Mouse (Mus musculus): ENCODE data around the gene Wbp11. TPM values are rescaled to one million over a fixed set of nuclear protein-coding genes. Genes with fewer than 3 reads are reported as not detected.

The Wbp11 gene
- total RNA-seq, 2 experiments from 2014 or later: 77.0 to 78.2 TPM

DNA sequence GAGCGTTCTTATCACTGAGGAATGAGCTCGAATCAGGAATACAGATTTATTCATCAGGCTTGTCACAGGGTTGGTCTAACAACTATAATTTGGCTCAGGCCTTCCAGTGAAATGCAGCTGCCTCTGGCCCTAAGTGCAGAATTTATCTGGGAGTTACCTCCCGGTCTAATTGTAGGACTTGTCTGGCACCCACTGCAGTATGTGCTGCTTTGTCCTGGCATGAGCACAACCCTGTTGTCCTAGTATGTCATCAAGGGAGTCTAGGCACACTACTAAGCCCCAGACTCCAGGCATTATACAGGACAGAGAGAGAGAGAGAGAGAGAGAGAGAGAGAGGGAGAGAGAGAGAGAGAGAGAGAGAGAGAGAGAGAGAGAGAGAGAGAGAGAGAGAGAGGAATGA lies 9.3 kb upstream of the Wbp11 start:
- DNase-seq: no peak

DNA sequence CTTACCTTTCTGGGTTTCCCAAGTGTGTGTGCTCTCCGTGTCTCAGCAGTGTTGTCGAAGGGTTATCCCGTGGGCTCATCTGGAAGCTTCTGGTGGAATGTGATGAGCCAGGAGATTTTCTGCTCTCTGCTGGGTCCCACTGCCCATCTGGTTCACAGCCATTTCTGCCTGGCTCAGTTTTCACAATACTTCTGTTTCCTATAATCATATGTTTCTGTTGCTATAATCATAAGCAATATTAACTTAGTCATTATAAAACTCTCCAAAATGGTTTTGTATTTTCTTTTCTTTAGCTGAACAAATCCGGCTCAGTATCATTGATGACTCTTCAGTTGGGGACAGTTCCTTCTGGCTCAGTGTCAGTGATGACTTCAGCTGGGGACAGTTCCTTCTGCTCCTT lies 7.3 kb upstream of the Wbp11 start, which contains the start of gene Smco3:
Gene Smco3 (minus strand): TSS at position 101 of the 400 bp plus-strand sequence.
- DNase-seq: no peak

DNA sequence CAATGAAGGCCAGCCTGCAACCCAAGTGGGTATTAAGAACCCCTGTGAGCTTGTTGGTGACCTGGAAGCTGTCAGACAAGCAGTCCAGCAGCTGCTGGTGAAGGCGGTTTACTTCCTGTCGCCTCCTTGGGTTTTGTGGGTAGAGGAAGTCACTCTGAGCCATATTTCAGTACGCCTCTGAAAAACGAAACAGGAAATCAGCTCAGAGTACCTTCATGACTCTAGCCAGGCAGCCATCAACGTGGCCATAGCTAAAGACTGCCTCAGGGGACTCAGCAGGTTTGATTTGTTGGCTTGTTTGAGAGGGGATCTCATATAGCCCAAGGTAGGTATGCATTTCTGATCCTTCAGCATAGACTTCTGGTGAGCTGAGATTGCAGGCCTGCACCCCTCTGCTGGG lies 3.7 kb upstream of the Wbp11 start:
- DNase-seq: no peak

DNA sequence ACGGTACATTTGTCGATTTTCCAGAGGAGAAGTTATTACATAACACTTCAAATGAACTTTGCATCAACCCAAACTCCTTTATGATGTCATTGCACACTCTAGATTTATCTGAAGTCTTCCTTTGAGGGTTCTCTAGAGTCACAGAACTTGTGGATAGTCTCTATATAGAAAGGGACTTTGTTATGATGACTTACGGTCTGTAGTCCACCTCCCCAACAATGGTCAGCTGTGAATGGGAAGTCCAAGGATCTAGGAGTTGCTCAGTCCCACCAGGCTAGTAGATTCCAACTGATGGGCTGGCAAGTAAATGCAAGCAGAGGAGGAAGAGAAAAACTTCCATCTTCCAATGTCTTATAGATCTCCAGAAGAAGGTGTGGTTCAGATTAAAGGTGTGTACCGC lies 648 bp upstream of the Wbp11 start:
- DNase-seq: no peak

DNA sequence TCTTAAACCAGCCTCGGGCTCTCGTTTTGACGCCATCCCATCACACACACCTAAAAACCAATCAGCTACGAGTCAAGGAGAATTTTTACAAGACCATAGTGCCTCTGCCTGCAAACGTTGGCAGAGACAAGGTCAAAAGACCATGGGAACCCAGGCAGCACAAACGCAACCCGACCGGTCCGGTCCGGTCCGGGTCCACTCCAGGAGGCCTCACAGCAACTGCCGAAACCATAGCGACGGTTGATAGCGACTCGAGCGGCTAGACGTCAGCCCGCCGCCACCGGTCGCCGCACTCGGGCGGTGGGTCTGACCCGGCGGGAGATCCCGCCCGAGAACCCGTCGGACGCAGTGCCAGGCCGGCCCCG lies 535 bp downstream of the Wbp11 start, which contains the start of gene BC049715:
Gene BC049715 (plus strand): TSS at position 111 of the 365 bp plus-strand sequence.
- no peak for DNase-seq

DNA sequence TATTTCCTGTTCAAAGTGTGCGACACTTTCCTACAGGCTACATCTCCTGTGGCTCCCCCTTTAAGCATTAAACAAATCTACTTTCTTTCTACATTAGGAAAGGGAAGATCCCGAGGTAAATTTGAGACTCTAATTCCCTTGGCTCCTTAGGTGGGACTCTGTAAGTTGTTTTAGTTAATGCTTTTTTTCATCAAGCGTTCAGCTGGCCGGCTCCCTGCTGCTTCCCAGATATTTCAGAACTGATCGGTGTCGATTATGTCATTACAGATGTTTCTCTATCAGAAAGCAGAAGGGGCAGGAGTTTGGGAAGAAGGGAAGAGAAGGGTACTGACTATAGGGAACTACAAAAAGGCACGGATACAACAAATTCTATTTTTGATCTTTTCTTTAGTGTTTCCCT lies 917 bp downstream of the Wbp11 start:
- no peak for DNase-seq

DNA sequence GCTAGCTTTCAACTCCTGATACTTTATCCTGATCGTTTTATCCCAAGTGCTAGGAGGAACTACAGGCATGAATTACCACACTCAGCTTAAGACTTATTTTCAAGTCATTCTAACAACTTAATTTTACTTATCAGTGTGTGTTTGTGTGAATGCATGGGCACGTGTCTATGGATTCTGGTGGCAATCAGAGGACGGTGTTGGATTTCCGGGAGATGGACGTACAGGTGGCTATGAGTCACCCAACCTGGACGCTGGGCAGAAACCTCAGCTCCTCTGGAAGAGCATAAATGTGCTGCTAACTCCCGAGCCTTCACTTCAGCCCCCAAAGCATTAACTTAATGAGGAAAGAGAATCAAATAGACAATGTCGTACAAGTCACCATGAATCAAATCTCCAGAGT lies 3.0 kb downstream of the Wbp11 start:
- DNase-seq: no peak

DNA sequence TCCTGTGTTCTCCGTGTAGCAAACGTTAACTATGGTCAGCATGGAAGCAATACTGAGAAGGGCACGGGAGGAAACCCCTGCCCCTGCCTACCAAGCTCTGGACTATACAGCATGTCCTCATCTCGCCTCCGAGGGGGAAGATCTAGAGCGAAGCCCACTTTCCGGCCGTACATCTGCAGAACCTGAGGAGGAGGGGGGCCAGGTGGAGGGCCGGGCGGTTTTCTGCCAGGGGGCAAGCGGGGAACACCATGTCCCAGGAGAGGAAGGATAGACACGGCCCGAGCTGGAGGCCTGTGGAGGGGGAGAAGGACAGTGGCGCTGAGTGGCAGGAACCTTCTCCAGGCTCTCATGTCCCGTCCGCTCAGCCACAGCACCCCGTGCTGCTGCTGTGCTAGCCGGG lies 6.9 kb downstream of the Wbp11 start:
- no peak for DNase-seq

DNA sequence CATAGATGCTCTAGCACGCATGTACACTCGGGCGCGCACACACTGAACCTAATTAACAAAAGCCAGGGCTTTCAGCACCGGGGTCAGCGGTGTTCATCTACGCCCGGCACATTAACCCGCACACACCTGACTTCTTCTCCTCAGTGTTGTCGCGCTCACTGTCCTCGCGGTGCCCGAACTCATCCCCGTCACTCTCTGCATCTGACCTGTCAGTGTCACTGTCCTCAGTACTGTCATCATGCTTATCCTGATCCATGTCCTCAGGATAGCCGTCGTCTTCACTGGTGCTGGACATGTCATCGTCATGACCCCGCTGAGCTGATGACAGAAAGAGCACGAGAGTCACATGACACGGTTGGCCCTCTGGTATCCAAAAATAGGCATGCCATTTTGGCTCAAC lies 7.7 kb downstream of the Wbp11 start:
- DNase-seq: no peak

DNA sequence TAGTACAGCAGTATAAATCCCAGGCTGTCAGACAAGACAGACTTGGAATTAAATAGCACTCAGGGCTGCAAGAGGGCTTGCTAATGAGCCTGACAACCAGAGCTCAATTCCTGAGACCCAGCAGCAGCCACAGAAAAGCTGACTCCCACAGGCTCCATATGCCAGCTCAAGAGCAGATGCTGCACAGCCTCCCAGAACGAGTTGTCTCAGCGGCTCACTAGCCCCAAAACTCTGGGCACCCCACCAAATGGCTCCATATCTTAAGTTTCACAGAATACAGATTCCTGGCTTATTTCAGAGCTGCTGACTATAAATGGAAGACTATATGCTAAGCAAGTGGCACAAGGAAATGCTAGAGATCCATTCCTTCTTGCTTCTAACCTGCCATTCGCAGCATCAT lies 10.5 kb downstream of the Wbp11 start:
- DNase-seq: no peak

DNA sequence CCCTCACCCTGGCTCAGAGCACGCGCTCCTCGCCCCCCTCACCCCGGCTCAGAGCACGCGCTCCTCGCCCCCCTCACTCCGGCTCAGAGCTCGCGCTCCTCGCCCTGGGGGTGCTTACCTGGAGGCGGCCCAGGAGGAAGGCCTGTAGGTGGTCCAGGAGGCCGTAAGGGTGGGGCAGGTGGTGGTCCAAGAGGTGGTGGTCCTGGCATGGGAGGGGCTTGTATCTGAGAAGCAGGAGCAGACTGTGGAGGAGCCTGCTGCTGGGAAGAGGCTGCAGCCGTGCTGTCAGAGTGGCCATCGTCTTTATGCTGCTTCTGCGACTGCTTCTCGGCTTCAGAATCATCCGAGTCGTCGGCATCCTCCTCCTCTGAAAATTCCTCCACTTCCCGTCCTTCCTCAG lies 11.2 kb downstream of the Wbp11 start:
- no peak for DNase-seq

DNA sequence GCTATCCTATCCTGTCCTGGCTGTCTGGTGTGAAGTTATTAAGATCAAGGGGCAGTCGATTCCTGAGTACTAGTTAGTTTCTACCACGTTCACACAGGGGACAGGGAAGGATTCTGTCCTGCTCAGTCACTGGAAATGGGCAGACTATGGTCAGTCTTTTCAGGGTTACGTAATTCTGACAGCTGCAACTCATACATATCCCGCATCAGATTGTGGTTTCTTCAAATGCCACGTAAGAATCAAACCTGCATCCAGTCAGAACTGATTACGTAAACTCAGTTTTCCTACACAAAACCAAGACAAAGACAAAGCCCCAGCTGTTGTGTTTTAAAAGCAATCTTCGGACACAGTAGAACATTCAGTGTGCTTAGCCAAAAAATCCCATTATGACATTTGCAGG lies 12.7 kb downstream of the Wbp11 start:
- DNase-seq: no peak

DNA sequence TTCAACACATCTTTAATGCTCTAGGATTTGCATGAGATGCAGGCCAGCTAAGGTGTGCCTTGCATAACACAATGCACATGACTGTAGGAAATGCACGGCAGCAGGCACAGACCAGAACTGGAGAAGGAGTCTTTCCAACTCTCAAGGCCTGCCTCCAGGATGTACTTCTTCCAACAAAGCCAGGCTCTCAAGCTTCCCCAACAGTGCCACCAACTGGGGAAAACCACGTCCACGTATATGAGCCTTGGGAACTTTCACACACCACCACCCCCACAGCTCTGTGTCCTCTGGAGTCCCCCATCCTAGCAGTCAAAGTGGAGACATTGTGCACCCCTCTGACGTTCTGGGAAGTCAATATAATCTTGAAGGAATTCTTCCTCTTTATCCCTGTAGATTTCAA lies 14.9 kb downstream of the Wbp11 start:
- peak; percentile 45 to 55 for DNase-seq

DNA sequence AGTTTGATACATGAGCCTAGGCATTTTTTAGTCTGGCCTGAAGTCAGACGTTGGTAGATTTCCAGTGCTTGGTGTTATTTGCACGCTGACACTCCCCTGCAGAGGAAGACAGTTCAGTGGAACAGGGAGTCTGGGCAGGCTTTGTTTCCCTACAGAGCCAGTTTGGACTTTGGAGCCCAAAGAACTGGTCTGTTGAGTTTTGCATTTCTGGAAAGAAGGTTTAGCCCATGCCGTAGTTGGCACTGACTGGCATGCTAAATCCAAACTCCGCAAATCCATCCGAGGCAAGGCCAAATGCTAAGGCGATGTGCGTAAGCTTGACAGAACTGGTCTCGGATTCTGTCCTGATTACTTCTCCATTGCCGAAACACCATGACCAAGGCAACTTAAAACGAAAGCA lies 16.8 kb downstream of the Wbp11 start:
- no peak for DNase-seq

DNA sequence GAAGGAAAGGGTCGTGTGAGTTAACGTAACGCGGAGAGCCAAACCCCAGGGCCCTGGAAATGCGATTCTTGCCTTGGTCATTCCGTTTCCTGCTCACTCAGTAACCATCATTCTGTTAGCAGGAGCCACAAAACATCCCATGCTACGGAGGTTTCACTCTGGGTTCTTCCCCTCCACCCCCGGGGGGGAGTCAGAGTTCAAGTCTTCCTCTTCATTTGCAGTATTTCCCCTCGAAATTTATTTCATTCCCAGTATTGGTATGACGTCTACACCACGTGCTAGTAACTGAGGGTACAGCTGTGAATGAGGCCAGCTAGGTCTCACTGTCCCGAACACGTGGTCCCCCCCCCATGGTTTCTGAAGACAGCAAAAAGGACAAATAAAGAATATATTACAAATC lies 18.4 kb downstream of the Wbp11 start:
- DNase-seq: no peak

DNA sequence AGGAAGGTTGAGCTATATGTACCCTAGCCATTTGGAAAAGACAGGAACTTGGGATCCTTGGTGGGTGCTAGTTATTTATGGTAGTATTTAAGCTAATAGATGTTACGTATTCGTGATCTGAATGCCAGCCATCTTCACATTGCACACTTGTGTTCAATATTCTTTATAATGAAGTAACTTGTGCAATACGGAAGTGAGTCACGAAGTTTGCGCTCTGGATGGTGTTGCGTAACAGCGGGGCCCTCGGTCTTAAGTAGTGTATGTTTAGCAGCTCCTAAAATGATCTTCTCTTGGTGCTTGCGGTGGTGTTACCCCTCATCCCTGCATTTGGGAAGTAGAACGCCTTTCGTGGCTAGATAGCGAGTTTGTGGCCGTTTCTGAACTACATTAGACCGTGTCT lies 19.0 kb downstream of the Wbp11 start:
- peak; percentile 72 to 77 for DNase-seq

DNA sequence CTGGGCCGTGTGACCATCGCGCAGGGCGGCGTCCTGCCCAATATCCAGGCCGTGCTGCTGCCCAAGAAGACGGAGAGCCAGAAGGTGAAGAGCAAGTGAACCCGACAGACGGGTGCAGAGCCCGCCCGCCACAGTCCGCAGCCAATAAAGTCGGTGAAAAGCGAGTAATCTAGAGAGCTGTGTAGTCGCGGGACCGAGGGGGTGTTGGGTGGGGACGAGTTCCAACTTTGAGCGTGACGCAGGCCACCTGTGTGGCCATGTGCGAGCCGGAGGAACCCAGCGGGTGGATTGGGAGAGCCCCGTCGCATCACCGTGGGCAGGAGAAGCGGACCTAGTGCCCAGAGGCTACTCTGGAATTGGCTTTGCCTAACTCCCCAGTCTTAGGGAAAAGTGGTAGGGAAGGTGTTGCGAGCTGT lies 19.4 kb downstream of the Wbp11 start:
- DNase-seq: peak; percentile 55 to 56

DNA sequence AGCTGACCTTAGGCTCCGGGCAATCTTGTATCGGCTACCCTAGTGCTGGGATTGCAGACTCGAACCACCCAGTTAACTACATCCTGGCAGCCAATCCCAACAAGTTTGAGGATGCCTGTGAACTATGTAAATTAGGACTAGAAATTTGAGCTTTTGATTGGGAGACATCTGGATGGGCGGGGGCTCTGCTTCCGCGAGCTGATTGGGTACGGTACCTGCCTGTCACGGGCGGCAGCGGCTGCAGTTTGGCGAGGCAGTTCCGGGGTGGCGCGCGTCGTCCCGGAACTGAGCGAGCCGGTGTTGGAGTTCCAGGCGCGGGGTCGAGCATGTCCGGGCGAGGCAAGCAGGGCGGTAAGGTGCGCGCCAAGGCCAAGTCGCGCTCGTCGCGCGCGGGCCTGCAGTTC lies 20.0 kb downstream of the Wbp11 start, which contains the start of gene H2afj:
Gene H2afj (plus strand): TSS at position 231 of the 404 bp plus-strand sequence.
- DNase-seq: peak; percentile 98 to 99

DNA sequence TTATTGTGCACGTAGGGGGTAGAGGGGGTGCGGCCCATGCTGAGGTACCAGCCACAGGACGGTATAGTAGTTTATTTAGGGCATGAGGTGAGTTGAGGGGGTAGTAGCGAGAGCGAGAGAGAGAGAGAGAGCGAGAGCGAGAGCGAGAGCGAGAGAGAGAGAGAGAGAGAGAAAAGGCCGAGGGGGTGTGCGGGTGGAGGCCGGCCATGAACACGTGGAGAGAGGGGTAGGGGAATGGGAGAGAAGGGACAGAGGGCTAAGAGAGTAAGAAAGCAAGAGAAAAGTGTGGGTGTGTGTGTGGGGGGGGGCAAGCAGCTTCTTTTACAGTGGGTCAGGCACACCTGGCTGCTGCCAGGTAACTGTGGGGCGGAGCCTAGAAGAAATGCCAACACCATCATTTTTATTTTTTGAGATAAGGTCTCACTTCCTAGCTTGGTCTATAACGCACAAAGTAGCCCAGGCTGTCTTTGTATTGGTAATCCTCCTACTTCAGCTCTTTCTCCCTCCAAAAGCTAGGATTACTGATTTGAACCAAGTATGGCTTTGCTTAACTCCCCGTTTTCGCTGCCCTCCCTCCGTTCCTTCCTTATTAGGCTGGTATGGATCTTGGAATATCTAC lies 20.5 kb downstream of the Wbp11 start:
- DNase-seq: no peak

DNA sequence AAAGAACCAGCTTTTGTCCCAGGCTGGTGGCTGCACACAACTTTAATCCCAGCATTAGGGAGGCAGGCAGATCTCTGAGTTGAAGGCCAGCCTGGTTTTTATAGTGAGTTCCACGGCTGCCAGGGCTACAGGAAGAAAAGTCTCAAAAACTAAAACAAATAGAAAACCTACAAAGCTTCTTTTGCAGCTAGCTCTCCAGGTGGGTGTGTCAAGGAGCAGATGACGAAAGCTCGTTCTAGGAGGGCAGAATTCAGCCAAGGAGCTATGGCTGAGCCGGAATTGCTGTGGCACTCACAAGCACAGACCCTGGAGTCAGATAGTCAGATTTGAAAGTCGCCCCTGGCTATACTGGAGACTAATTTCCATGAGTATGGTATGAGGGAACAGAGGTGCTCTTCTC lies 21.2 kb downstream of the Wbp11 start:
- no peak for DNase-seq

DNA sequence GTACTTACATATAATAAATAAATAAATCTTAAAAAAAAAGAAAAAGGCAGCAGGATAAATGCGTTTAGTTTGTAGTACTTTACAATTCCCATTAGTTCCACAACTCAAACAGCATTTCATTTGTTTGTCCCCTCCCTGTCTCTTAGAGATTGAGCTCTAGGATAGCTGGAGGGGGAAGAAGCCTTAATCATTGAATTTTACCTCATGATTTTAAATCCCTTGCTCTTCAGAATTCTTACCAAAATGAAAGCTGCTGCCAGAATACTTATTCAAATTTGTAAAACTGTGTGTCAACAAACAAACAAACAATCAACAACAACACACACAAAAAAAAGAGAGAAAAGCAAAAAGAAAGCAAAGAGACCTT lies 22.6 kb downstream of the Wbp11 start:
- no peak for DNase-seq

DNA sequence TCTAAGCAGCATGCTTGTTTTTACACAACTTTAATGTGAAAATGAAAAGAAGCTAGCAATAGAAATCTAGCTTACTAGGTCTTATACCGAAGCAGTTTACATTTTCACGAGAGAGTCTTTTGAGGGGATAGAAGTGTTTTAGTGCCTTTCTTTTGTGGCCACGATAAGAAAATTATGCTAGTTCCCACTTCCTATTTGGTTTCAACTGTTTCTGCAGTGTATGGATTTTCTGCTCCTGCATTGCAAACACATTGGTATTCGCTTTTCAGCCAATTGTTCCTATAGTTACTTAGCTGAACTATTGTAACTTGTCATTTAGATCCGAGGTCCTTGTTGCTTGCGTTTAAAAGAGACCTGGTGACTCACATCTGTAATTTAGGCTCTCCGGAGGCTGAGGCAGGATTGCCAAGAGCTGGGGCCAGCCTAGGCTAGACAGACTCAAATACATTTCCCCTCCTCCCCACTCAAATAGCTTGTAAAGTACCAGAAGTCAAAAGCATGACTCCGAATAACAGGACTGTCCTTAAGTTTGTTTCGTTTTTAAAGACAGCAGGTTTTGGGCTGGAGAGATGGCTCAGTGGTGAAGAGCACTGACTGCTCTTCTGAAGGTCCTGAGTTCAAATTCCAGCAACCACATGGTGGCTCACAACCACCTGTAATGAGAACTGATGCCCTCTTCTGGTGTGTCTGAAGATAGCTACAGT lies 23.2 kb downstream of the Wbp11 start:
- no peak for DNase-seq

DNA sequence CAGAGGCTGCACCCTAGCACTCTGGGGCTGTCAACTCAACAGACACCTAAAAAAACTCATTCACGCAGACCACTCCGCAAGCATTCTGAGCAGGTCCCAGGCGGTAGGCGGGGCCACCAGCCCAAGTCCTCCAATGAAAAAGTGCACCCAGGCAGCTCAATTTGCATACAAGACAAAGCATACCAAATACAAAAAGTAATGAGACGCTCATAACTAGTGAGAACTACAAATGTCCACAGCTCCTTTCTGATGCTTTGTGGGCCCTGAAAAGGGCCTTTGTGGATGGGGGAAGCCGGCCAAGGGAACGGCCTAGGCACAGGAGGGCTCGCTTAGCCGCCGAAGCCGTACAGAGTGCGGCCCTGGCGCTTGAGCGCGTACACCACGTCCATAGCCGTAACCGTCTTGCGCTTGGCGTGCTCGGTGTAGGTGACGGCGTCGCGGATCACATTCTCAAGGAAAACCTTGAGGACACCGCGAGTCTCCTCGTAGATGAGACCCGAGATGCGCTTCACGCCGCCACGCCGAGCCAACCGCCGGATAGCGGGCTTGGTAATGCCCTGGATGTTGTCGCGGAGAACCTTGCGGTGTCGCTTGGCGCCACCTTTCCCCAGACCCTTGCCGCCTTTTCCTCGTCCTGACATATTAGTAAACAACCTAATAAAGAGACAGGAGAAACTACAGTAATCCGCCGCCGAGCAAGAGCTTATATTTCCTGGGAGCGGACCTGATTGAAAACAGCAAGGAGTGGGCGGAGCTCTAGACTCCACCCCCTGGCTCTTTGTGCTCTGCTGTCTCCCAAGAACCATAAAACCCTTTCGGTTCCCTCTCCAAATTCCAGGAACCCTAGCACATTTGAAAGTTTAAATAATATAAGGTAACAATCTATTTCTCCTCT lies 24.0 kb downstream of the Wbp11 start, which contains the start of gene Hist4h4:
Gene Hist4h4 (minus strand): TSS at position 677 of the 895 bp plus-strand sequence.
- peak; percentile 93 to 96 for DNase-seq

Data from adrenal gland, postnatal 36 days (tissue).